Comparison of ENCODE assay signal across 8 mouse cellular contexts in the genomic region with DNA sequence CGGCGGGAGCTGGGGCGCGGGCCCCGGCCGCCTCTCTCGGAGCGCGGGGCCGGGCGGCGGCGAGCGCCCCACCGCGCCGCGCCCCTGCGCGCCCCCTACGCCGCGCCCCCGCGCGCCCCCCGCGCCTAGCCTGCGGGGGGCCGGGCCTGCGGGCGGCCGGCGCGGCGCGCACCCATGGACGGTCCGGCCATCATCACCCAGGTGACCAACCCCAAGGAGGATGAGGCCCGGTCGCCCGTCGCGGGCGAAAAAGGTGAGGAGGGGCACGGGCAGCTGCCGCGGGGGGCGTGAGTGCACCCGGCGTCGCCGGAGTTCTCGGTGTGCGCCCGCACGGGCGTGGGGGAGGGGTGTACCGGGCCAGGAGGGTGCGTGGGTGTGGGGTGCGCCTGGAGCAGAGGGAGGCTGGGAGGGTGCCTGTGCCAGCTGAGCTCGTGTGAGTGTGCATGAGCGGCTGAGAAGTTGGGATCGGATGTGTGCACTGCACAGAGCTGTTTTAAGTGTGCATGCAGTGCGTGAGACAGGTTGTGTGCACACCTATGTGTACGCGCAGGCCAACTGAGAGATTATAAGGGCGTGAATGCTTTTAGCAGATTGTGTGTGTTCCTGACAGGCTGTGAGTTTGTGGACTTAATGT. TPM values are rescaled to one million over a fixed set of nuclear protein-coding genes. Genes with fewer than 3 reads are reported as not detected.
DNase-seq lines count a peak whose midpoint lies in the region; ATAC-seq lines count a peak whose summit lies in the region.

No protein-coding gene starts in this region.

- ATAC-seq in heart, embryonic 14.5 days (ENCODE audit: insufficient number of reproducible peaks, insufficient read depth, low FRiP score, low read depth): 0 out of 2 replicates have a peak, but pooled peaks have one; percentile 3
- ATAC-seq in liver, embryonic 12.5 days: 0 out of 2 replicates have a peak, but pooled peaks have one; percentile 11
- ATAC-seq in neural tube, embryonic 11.5 days (ENCODE audit: insufficient read depth, low FRiP score, low TSS enrichment): peak; percentile 4

- H3K4me3 ChIP-seq in embryonic facial prominence, embryonic 10.5 days: peak overlapping the region; percentile 89
- H3K4me3 ChIP-seq in heart, embryonic 14.5 days (ENCODE audit: control insufficient read depth in 1 of 2, insufficient read depth in 1 of 2, low read depth in 1 of 2, low read length in 2 of 2): peak overlapping the region; percentile 82 to 87
- H3K4me3 ChIP-seq in liver, embryonic 12.5 days: peak overlapping the region; percentile 73
- H3K4me3 ChIP-seq in neural tube, embryonic 11.5 days (ENCODE audit: low read depth, low read length): peak overlapping the region; percentile 74

- peak; percentile 54 for DNase-seq in 3134 (ENCODE audit: extremely low read depth, insufficient read length, low spot score)
- peak; percentile 38 for DNase-seq in T-cell, adult 2 months (ENCODE audit: low spot score)
- DNase-seq in embryonic facial prominence, embryonic 10.5 days (ENCODE audit: low spot score): peak; percentile 50
- peak; percentile 71 for DNase-seq in kidney, postnatal 14 days
- peak; percentile 48 for DNase-seq in neural tube, embryonic 11.5 days (ENCODE audit: low spot score)
- DNase-seq in thymus, postnatal 25 days: peak; percentile 65

- H3K9me3 ChIP-seq in embryonic facial prominence, embryonic 10.5 days: no peaks in the 10 kb centered on the region
- no peaks in the 10 kb centered on the region for H3K9me3 ChIP-seq in heart, embryonic 14.5 days (ENCODE audit: control insufficient read depth, low read length)
- H3K9me3 ChIP-seq in liver, embryonic 12.5 days (replicated peaks): no peaks in the 10 kb centered on the region
- H3K9me3 ChIP-seq in neural tube, embryonic 11.5 days (ENCODE audit: control insufficient read depth, low read length): no peaks in the 10 kb centered on the region

- H3K36me3 ChIP-seq in embryonic facial prominence, embryonic 10.5 days (replicated peaks): no peaks in the 10 kb centered on the region; the same call in 1 of the 2 replicates
- H3K36me3 ChIP-seq in heart, embryonic 14.5 days (ENCODE audit: control insufficient read depth, insufficient read depth, low read length): no peaks in the 10 kb centered on the region
- no peaks in the 10 kb centered on the region for H3K36me3 ChIP-seq in liver, embryonic 12.5 days
- no peaks in the 10 kb centered on the region for H3K36me3 ChIP-seq in neural tube, embryonic 11.5 days (ENCODE audit: control insufficient read depth, insufficient read depth, low read length)

- H3K9ac ChIP-seq in heart, embryonic 14.5 days (ENCODE audit: low read length): peak overlapping the region; percentile 81
- H3K9ac ChIP-seq in liver, embryonic 12.5 days: peak overlapping the region; percentile 84
- peak overlapping the region; percentile 80 for H3K9ac ChIP-seq in neural tube, embryonic 11.5 days (ENCODE audit: low read length)

- WGBS in embryonic facial prominence, embryonic 10.5 days: 3% methylated on average over 68 of the region's 68 CpGs
- whole genome bisulfite sequencing in heart, embryonic 14.5 days: 3% methylated on average over 28 of the region's 68 CpGs
- 3% methylated on average over 39 of the region's 68 CpGs for WGBS in liver, embryonic 12.5 days (ENCODE audit: insufficient replicate concordance)
- 4% methylated on average over 36 of the region's 68 CpGs for WGBS in neural tube, embryonic 11.5 days

- H3K27ac ChIP-seq in embryonic facial prominence, embryonic 10.5 days (replicated peaks): peak overlapping the region; percentile 91
- H3K27ac ChIP-seq in heart, embryonic 14.5 days (replicated peaks in 1 of 2; ENCODE audit: control insufficient read depth in 1 of 2, insufficient read depth in 1 of 2, low read depth in 2 of 2, low read length in 2 of 2): peak overlapping the region in 1 of 2 experiments; percentile 69; a peak in 2 of 4 replicates
- H3K27ac ChIP-seq in liver, embryonic 12.5 days: peak overlapping the region; percentile 86
- peak overlapping the region; percentile 46; the same call in 1 of the 2 replicates for H3K27ac ChIP-seq in neural tube, embryonic 11.5 days (ENCODE audit: low read depth, low read length)

- peaks cover 61% of the 10 kb centered on the region for H3K4me1 ChIP-seq in embryonic facial prominence, embryonic 10.5 days
- peaks cover 9 to 26% of the 10 kb centered on the region in 2 experiments; a peak in 3 of 4 replicates for H3K4me1 ChIP-seq in heart, embryonic 14.5 days (ENCODE audit: control insufficient read depth in 2 of 2, insufficient read depth in 2 of 2, low read length in 2 of 2)
- H3K4me1 ChIP-seq in liver, embryonic 12.5 days: peaks cover 37% of the 10 kb centered on the region
- H3K4me1 ChIP-seq in neural tube, embryonic 11.5 days (ENCODE audit: control insufficient read depth, insufficient read depth, low read length): peaks cover 22% of the 10 kb centered on the region

- peak overlapping the region; percentile 93 for H3K4me2 ChIP-seq in heart, embryonic 14.5 days (ENCODE audit: low read length)
- peak overlapping the region; percentile 99 for H3K4me2 ChIP-seq in liver, embryonic 12.5 days
- H3K4me2 ChIP-seq in neural tube, embryonic 11.5 days (ENCODE audit: low read depth): peak overlapping the region; percentile 98

- H3K27me3 ChIP-seq in embryonic facial prominence, embryonic 10.5 days (replicated peaks; ENCODE audit: low read depth, poor library complexity, severe bottlenecking): peaks cover 21% of the 10 kb centered on the region; the same call in 1 of the 2 replicates
- H3K27me3 ChIP-seq in heart, embryonic 14.5 days (ENCODE audit: control insufficient read depth, insufficient read depth, low read length): no peaks in the 10 kb centered on the region
- peaks cover 7% of the 10 kb centered on the region; the same call in 1 of the 2 replicates for H3K27me3 ChIP-seq in liver, embryonic 12.5 days (replicated peaks)
- H3K27me3 ChIP-seq in neural tube, embryonic 11.5 days (ENCODE audit: control insufficient read depth, insufficient read depth, low read length): no peaks in the 10 kb centered on the region

RNA-seq across cellular contexts. Expression of a gene that starts 0.6 kb away (rescaled TPM):
- polyA plus RNA-seq in embryonic facial prominence, embryonic 10.5 days (2016; fragmentation: Nextera tagmentation; extraction: Ambion mirVana): 10.1 and 11.0 TPM in 2 replicates
- 10.2 and 10.4 TPM in 2 replicates for polyA plus RNA-seq in heart, embryonic 14.5 days (2014; fragmentation: Nextera tagmentation; extraction: Ambion mirVana)
- 3.9 and 4.4 TPM in 2 replicates for polyA plus RNA-seq in liver, embryonic 12.5 days (2016; fragmentation: Nextera tagmentation; extraction: Ambion mirVana)
- 8.0 and 8.6 TPM in 2 replicates for polyA plus RNA-seq in neural tube, embryonic 11.5 days (2014; fragmentation: Nextera tagmentation; extraction: Ambion mirVana)
